Mouse (Mus musculus): Measurements from ENCODE around the gene Cxcl17.
"Not testable (repeated sequence)": the region's sequence is repeated elsewhere in the genome, so short reads cannot be mapped to it uniquely, and the experiment has no call there.

The Cxcl17 gene

DNA sequence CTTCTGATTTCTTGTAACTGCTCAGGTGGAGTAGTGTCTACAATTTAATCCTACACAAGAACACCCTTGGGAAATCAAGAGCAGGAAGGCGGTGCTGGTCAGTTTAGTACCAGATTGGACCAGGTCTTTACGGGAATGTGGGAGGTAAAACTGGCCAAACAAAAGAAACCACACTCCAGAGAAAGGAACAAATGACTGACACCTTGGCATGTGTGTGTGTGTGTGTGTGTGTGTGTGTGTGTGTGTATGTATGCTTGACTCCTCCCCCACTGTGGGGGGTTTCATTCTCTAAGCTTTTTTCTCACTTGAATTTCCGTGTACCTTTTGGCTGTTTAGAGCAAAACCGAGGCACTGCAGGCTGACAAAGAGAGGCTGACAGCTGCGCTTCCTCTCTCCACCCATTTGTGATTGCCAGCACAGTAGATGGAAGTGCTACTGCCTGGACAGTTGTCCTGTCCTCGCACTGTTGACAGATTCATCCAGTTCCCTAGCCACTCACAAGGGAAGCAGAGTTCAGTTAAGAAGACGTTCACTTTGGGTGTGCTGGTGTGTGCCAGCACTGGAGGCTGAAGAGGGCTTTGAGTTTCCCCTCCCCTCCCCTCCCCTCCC is at the start of gene Cxcl17:
TSS of gene Cxcl17 (minus strand) at position 54 of the 609 bp plus-strand sequence.
- no peak for DNase-seq (ENCODE audit: low read depth)

- not testable (repeated sequence) for DNase-seq (ENCODE audit: low read depth)
Observed at GRCm38 (mm10) chr7:25462033-25462337, 49.3 kb upstream of the Cxcl17 start.

GRCm38 (mm10) chr7:25461336-25462032 is 48.8 kb upstream of the Cxcl17 start:
- DNase-seq (ENCODE audit: low read depth), result not testable (repeated sequence)

- no peak for DNase-seq (ENCODE audit: low read depth)
Observed at GRCm38 (mm10) chr7:25452103-25452502, 39.4 kb upstream of the Cxcl17 start.

DNA sequence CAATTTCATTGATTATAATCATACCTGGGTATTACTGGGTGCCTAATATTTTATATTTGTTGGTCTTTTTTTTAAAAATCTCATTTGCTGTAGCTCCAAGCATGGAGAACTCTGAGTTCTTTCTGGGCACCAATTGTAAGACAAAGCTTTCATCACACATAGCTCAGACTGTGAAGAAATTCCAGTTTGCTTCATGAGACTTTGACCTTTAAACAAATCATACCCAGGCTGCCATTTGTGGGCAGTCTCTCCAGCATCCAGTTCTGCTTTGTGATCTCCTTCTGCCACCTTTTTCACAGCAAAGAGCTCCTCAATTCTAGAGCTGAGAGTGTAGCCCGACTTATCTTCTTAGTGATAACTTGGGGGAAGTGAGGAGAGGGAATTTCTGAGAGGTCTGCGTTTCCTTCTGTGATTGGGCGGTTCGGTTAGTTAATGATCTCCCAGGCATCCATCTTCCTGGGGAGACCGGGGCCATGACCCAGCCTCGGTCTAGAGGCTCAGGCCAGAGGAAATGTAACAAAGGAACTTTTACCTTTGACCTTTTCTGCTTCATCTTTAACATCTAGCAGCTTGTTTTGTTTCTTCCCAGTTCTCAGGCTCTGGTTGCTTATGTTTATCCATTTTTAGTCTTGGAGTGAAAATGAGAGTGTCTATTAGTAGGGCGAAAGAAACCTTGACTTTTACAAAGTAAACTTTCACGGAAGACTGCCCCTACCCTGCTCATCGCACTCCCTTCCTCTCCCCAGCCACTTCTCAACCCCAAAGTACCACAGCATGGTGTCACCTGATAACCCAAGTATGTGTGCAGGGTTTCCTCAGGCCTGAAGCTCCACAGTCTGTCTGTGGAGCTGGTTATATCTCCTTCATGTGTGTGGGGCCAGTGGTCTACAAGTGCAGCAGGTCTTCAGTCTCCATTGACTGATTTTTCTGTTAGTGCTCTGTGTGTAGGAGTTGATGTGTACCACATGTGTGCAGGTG is 37.5 kb upstream of the Cxcl17 start:
- DNase-seq (ENCODE audit: low read depth), result no peak

- DNase-seq (ENCODE audit: low read depth), result no peak
Observed at GRCm38 (mm10) chr7:25440816-25441153, 28.1 kb upstream of the Cxcl17 start.

DNA sequence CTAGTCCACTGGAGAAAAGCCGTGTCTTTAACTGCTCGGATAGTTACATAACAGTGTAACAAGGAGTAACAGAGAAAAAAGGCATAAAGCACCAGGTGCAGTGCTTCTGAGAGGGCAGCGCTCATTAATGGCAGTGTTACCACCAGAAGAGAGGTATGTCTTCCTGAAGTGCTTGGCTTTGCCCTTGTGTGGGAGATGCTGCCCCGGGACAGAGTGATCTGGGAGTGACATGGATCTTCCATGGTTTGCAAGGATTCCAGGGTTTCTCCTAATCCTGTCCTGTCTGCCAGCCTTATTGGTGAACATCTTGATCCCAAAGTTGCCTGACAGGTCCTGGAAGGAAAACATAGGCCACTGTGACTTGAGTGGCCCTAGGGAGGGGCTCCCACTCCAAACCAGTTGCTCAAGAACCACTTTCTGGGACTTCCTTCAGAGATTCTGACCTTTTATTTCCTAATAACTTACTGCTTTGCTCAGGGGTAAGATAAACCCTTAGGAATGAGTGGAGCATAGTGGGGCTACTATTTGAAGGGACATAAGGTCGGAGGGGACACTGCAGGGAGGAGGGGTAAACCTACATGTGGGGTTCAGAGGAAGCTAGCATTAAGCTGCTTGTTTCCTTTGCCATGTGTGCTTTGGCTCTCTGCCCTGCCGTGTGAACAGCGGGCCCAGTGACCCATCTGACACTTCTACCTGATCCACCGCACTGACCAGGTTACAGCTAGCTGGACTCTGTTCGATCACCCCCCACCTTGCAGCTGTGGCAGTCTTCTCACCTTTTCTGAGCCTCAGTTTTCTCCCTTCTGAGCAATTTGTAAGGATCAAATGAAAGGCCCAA is 27.5 kb upstream of the Cxcl17 start:
- no peak for DNase-seq (ENCODE audit: low read depth)

DNA sequence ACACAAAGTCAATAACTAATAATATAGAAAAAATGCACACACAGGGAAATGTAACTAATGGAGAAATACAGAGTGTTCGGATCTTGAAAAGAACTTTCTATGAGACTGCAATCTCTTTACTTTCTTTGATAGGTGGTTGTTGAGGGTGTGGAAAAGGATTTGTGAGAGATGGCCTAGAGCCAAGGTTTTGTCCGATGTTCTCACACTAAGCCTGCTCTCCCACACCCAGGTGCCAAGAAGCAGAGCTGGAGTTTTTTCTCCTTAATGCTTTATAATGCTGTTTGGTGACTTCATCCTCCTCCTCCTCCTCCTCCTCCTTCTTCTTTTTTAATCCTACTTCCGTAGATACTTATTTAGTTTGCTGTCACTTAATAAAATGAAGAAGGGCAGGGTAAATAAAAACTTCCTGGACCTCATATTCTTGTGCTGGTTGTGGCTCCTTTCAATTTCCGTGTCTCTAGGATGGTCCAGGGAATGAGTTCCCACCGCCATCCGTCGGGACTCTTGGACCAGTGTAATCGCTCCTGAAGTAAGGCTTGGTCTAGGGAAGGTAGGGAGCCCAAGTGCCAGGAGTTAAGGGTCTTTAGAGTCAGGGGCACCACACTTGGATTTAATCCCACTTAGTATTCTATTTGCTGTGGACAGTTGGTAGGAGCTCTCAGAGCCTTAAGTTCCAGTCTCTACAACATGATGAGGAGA is 26.6 kb upstream of the Cxcl17 start:
- no peak for DNase-seq (ENCODE audit: low read depth)

GRCm38 (mm10) chr7:25436704-25437103 is 24.0 kb upstream of the Cxcl17 start:
- DNase-seq (ENCODE audit: low read depth), result no peak

DNA sequence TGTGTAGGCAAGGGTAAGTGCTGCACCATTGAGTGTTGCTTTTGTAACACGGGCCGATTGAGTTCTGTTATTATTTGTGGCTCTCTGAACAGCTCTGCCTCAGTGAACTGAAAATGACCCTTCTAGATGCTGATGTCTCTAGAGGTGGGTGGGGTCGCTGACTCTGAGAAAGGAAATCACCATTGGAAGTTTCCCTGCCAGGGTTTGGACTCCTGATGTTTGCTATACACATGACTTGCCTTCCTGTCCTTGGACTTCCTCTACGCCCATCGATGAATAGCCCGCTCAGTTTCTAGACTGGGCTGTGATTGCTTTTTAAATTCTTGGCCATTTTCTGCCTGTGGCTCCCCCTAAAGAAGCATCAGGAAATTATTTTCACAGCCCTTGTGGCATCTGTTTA is 23.5 kb upstream of the Cxcl17 start:
- DNase-seq (ENCODE audit: low read depth), result no peak

GRCm38 (mm10) chr7:25435546-25435851 is 22.8 kb upstream of the Cxcl17 start:
- DNase-seq (ENCODE audit: low read depth), result no peak

- DNase-seq (ENCODE audit: low read depth), result no peak
Observed at GRCm38 (mm10) chr7:25434654-25435545, 22.2 kb upstream of the Cxcl17 start.

DNA sequence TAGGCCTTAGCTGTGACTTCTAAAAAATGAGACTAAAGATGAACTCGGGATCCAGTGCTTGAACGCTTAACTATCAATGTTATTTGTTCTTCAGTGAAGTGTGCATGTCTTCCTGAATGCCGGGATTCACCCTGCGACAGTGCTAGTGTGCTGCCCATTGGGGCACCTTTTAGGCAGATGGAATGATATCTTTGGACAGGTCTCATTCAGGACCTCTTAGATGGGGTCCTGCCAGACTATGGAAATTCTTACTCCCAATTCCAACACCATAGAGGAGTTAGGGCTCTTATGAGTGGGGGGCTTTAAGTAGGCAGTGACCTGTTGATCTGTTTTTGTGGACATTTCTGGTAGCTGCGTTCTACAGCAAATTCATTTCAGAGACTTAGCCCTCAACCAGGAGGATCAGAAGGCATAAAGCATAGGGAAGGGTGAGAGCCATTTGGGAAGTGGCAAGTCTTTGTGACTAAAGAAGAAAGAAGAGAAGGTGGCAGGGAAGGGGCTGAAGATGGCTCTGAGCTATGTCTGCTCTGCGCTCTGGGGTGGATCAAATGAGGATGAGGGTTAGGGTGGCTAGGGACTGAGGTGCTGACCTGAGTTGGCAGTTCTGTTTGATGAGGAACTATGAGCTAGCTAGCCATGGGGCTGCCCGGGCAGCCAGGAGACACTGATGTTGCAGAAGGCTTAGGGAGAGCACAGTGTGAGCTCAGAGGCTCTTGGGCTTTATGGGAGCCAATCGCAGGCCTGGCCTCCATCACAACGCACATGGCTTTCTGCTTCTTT is 21.3 kb upstream of the Cxcl17 start:
- DNase-seq (ENCODE audit: low read depth), result no peak

DNA sequence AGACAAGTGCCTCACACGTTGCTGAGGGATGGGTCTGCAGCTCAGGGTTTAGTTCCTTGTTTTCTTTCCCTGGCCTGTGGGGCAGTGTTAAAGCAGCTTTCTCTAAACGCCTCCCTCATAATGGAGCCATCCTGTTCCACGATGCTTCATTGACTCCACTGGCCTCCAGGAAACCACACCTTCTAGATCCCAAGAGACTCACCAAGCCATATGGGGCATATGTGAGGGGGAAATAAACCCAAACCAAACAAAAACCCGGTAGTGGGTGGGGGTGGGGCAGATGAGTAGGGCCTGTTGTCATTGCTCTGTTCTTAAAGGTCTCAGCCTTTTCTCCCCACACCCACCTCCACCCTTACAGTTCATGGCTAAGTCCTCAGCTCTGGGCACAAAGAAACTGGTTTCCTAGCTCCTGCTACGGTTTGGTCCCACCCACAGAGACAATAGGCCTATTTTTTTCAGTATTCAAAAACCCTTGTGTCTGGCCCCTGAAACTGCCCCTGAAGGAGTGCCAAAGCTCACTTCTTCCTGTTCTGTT is 20.4 kb upstream of the Cxcl17 start:
- no peak for DNase-seq (ENCODE audit: low read depth)

- DNase-seq (ENCODE audit: low read depth), result no peak
Observed at GRCm38 (mm10) chr7:25432381-25432780, 19.7 kb upstream of the Cxcl17 start.

- no peak for DNase-seq (ENCODE audit: low read depth)
Observed at GRCm38 (mm10) chr7:25429886-25430784, 17.4 kb upstream of the Cxcl17 start.

GRCm38 (mm10) chr7:25428321-25428720 is 15.6 kb upstream of the Cxcl17 start:
- no peak for DNase-seq (ENCODE audit: low read depth)

DNA sequence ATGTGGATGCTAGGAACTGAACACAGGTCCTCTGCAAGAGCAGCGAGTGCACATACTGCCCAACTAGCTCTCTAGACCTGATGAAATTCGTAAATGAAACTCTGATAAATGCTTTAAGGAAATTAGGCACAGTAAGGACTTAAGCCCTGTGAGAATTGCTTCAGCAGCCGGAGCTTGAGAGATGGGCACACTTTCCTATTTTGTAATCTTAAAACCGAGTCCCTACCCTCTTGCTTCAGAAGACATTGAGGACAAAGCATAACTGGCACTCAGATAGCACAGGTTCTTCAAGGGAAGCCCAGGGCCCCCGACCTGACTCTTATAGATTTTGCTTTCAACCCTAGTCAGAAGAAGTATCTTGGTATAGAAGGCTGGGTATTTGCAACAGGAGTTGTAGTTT is 14.5 kb upstream of the Cxcl17 start:
- DNase-seq (ENCODE audit: low read depth), result no peak
